Mouse (Mus musculus) mesoderm, embryonic 11.5 days (tissue): Measurements from ENCODE around the gene Hs6st3.

ENCODE experiments used
- DNase-seq: peaks from one replicate; pipeline ENCODE4 v3.0.0-alpha.2; 2012; ENCODE audit warnings: low read depth, low spot score

Hs6st3 gene

GRCm38 (mm10) chr14:119902486-119902885, 764.3 kb downstream of the Hs6st3 start:
- no peak for DNase-seq

DNA sequence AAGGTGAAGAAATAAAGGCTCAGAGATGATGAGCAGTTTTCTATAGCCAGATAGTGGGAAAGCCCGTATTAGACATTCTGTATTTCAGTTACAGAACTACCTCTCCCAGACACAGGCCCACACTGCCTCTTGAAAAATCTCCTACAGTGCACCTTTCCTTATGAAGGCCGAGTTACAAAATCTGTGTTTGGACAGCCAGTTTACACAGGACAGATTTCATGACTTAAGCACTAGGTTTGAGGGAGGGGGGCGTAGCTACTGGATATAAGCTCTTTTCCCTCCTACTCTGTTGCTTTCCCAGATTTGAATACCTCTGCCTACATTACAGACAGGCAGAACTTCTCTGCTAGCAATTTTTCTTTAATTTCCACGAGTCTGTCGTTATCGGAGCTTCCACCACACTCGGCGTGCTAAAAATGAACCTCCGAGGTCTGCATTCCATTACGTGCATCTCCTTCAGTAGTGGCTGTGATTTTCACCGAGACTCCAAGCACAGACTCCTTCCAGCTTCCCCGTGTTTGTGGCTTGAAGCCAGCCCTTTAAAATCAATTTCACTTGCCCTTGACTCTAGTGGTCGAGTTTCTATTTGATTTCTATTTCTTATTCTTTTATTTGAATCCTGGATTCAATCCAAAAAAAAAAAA, 770.0 kb downstream of the Hs6st3 start:
- DNase-seq: no peak

DNA sequence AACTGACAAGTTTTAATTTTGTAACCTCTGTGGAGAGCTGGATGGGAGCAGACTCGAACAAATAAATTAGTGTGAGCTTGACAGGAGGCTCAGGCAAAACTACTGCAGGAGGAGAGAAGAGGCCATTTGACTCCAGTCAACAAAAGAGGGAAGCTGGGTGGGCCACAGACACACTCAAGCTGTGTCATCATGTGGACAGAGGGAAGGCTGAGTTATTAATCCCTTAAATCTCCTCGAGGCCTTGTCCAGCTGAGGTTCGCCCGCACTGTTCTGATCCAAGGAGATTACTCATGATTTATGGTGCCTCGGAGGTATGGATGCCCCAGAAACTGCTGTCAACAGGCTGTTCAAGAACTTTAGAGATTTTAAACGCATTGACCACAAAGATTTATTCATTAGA, 776.4 kb downstream of the Hs6st3 start:
- peak; percentile 58 for DNase-seq

DNA sequence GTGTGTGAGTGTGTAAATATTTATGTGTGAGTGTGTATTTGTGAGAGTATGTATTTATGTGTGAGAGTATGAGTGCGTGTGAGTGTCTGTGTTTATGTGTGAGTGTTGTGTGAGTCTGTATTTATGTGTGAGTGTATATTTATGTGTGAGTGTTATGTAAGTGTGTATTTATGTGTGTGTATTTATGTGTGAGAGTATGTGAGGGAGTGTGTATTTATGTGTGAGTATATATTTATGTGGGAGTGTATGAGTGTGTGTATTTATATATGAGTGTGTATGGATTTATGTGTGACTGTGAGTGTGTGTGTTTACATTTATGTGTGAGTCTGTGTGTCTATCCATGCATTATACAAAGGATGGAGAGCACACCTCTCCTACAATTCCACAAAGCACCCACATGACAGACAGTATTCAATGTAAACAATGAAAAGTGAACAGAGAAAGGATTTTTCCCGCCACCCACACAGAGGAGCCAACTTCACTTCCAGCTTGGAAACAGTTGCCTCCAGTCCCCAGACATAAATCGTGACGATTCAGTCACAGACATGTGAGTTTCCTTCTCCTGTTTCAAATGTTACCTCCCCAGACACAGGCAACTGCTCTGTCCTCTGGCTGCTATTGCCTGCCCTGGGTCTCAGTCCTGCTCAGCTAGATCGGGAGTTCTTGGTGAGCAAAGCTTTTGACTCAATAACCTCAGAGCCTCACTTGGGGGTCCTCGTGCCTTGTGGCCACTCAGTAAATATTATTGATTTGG, 780.3 kb downstream of the Hs6st3 start:
- DNase-seq: no peak

- no peak for DNase-seq
Observed at GRCm38 (mm10) chr14:119919177-119919576, 781.0 kb downstream of the Hs6st3 start.
